Mouse (Mus musculus) megakaryocyte, embryonic 14.5 days (primary cell): Measurements from ENCODE around the gene Nap1l5. TPM values are rescaled to one million over a fixed set of nuclear protein-coding genes. Genes with fewer than 3 reads are reported as not detected.
"Not testable (repeated sequence)": the region's sequence is repeated elsewhere in the genome, so short reads cannot be mapped to it uniquely, and the experiment has no call there.

ENCODE experiments used
- H3K27me3 ChIP-seq: replicated peaks from 2 replicates; pipeline ENCODE3; 2012; ENCODE audit warnings: inconsistent platforms
- H3K36me3 ChIP-seq: replicated peaks from 2 replicates; pipeline ENCODE3; 2012; ENCODE audit warnings: low read length, inconsistent platforms, mixed read lengths
- H3K4me1 ChIP-seq: 2 replicates; pipeline ENCODE4 v1.6.1; 2012; ENCODE audit warnings: inconsistent platforms
- H3K4me3 ChIP-seq: replicated peaks from 2 replicates; pipeline ENCODE3; 2012; ENCODE audit warnings: moderate library complexity, mild to moderate bottlenecking, inconsistent platforms
- H3K9me3 ChIP-seq: 2 replicates; pipeline ENCODE4 v1.6.1; 2012; ENCODE audit warnings: inconsistent platforms
- FLI1 ChIP-seq: IDR thresholded peaks from 2 replicates; pipeline ENCODE4 v1.6.1; 2012; ENCODE audit warnings: low read length, inconsistent platforms, mixed read lengths
- GATA1 ChIP-seq: IDR thresholded peaks from 3 replicates; pipeline ENCODE4 v1.6.1; 2012; ENCODE audit warnings: mixed read lengths, low read length, inconsistent platforms, borderline replicate concordance
- polyA plus RNA-seq: library from polyadenylated mRNA; stranded (reverse); fragments of >175 nt; gene quantifications from 2 replicates; pipeline ENCODE4 v1.2.3, GENCODE M21; 2012; ENCODE audit warnings: low replicate concordance; ENCODE audit not compliant: insufficient read depth

Gene Nap1l5
- polyA plus RNA-seq, 1 experiment = not detected

GRCm38 (mm10) chr6:58881363-58881762, 25.5 kb downstream of the Nap1l5 start:
- Histone ChIP-seq H3K27me3 (no peaks in the 10 kb centered on the region), H3K36me3 (peaks cover 18% of the 10 kb centered on the region), H3K9me3 (no peaks in the 10 kb centered on the region), H3K4me1 (peaks cover 30% of the 10 kb centered on the region), H3K4me3 (no peak overlapping the region)
- TF ChIP-seq FLI1 (no peak), GATA1 (no peak)

DNA sequence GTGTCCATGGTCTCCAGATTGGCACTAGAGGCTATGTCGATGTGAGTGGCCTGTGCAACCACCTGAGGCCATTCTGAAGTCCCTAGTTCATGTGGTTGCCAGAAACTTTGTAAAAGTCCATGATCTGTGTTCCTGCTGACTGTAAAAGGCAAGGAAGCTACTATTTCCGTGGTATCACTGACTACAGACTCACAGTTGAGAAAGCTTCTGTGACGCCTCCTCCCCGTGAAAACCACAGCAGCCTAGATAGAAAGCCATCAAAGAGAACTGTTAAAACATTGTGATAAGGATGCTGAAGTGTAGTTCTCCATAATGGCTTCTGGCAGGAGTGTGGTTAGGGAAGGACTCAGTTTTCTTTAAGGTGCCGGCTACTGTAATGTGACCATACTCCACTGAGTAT, 26.0 kb downstream of the Nap1l5 start:
- H3K4me3 ChIP-seq = no peak overlapping the region
- H3K36me3 ChIP-seq = peaks cover 18% of the 10 kb centered on the region
- TF ChIP-seq GATA1 = no peak
- no peak for TF ChIP-seq FLI1
- peaks cover 30% of the 10 kb centered on the region for H3K4me1 ChIP-seq
- H3K27me3 ChIP-seq = no peaks in the 10 kb centered on the region
- H3K9me3 ChIP-seq = no peaks in the 10 kb centered on the region

DNA sequence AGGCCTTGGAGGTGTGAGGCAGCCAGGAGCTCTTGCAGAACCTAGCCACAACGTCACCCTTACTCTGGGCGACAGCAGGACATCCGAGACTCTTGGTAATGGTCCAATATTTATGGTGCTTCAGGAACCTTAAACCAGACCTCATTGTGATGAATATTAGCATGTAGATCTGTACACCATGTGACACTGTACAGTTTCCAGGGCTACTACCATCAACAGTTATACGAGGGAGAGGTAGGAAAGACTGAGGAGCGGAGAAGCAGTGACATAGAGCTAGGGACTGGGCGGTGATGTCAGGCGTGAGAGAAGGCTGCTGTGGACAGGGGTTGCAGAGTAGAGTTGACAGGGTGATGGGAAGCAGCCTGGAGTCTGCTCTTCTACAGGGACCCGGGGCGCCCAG, 26.9 kb downstream of the Nap1l5 start:
- Histone ChIP-seq H3K4me3 (no peak overlapping the region), H3K4me1 (peaks cover 30% of the 10 kb centered on the region), H3K9me3 (no peaks in the 10 kb centered on the region), H3K27me3 (no peaks in the 10 kb centered on the region), H3K36me3 (peaks cover 18% of the 10 kb centered on the region)
- TF ChIP-seq FLI1 (no peak), GATA1 (no peak)

DNA sequence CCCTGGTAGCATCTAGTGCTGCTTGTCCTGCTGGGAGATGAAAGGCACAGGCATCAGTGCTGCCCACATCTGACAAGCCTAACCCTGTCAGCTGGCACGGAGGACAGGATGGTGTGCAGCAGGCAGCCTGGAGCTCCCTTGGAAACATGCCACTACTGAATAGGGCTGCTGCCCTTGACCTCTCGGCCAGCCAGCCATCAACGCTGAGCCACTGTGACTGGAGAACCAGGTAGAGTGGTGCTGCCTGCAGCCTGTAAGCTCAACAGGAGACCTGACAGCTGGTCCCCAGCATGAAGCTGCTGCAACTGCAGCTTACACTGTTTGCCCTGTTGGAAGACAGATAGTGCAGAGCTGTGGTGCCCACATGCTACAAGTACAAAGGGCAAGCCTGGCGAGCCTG, 27.3 kb downstream of the Nap1l5 start:
- Histone ChIP-seq H3K4me3 (peak overlapping the region; percentile 50), H3K27me3 (no peaks in the 10 kb centered on the region), H3K9me3 (no peaks in the 10 kb centered on the region), H3K4me1 (peaks cover 30% of the 10 kb centered on the region), H3K36me3 (peaks cover 20% of the 10 kb centered on the region)
- TF ChIP-seq GATA1 (no peak), FLI1 (no peak)

- H3K9me3 ChIP-seq, H3K36me3 ChIP-seq, H3K4me3 ChIP-seq, H3K4me1 ChIP-seq, H3K27me3 ChIP-seq: not testable (repeated sequence)
Measured at GRCm38 (mm10) chr6:58867858-58868257, 39.0 kb downstream of the Nap1l5 start.

- no peaks in the 10 kb centered on the region for H3K4me1 ChIP-seq
- no peak for TF ChIP-seq GATA1
- H3K4me3 ChIP-seq = no peak overlapping the region
- no peaks in the 10 kb centered on the region for H3K9me3 ChIP-seq
- H3K36me3 ChIP-seq = peaks cover 9% of the 10 kb centered on the region
- H3K27me3 ChIP-seq = no peaks in the 10 kb centered on the region
Measured at GRCm38 (mm10) chr6:58863631-58864235, 43.1 kb downstream of the Nap1l5 start.

GRCm38 (mm10) chr6:58862446-58862993, 44.4 kb downstream of the Nap1l5 start:
- peaks cover 13% of the 10 kb centered on the region for H3K36me3 ChIP-seq

DNA sequence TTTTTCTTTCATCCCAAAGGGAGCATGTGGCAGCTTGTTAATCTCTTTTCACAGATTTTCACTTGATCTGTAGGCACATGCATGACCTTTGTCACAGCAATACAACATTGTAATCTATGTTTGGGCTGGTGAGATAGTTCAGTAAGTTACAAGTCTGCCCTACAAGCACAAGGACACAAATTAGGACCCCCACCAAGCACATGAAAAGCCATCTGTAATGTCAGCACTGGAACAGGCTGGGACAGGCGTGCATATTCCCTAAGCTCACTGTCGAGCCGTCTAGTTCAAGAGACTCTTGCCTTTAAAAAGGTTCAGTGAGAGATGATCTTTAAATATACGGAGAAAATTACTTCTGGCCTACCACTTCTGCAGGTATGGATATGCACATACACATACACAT, 47.4 kb downstream of the Nap1l5 start:
- no peaks in the 10 kb centered on the region for H3K27me3 ChIP-seq
- peaks cover 14% of the 10 kb centered on the region for H3K36me3 ChIP-seq
- no peak for TF ChIP-seq GATA1
- no peak for TF ChIP-seq FLI1
- H3K4me1 ChIP-seq = peaks cover 13% of the 10 kb centered on the region
- no peak overlapping the region for H3K4me3 ChIP-seq
- H3K9me3 ChIP-seq = no peaks in the 10 kb centered on the region

More at GRCm38 (mm10) chr6:58862446-58862993, 44.4 kb downstream of the Nap1l5 start:
- Histone ChIP-seq H3K9me3 (no peaks in the 10 kb centered on the region), H3K4me1 (no peaks in the 10 kb centered on the region), H3K27me3 (no peaks in the 10 kb centered on the region), H3K4me3 (no peak overlapping the region)
- TF ChIP-seq FLI1 (no peak), GATA1 (no peak)

- no peak overlapping the region for H3K4me3 ChIP-seq
Measured at GRCm38 (mm10) chr6:58856494-58856893, 50.4 kb downstream of the Nap1l5 start.

GRCm38 (mm10) chr6:58855676-58856367, 51.1 kb downstream of the Nap1l5 start:
- H3K36me3 ChIP-seq = peaks cover 14% of the 10 kb centered on the region
- peaks cover 13% of the 10 kb centered on the region for H3K4me1 ChIP-seq
- H3K27me3 ChIP-seq = no peaks in the 10 kb centered on the region
- no peaks in the 10 kb centered on the region for H3K9me3 ChIP-seq
- no peak for TF ChIP-seq FLI1
- no peak for TF ChIP-seq GATA1
- H3K4me3 ChIP-seq = no peak overlapping the region

More at GRCm38 (mm10) chr6:58856494-58856893, 50.4 kb downstream of the Nap1l5 start:
- TF ChIP-seq FLI1 = no peak
- TF ChIP-seq GATA1 = no peak
- Histone ChIP-seq H3K4me1 (peaks cover 13% of the 10 kb centered on the region), H3K9me3 (no peaks in the 10 kb centered on the region), H3K27me3 (no peaks in the 10 kb centered on the region), H3K36me3 (peaks cover 14% of the 10 kb centered on the region)

Other genes starting within 250 kb of the Nap1l5 start
- 0.39 and 1.00 TPM in 2 replicates for gene Herc3, start 75.6 kb downstream of the Nap1l5 start, polyA plus RNA-seq
- not detected in 2 replicates for gene Fam13a, start 117.5 kb upstream of the Nap1l5 start, polyA plus RNA-seq